Mouse (Mus musculus): ENCODE data around the gene Jun.

DNA sequence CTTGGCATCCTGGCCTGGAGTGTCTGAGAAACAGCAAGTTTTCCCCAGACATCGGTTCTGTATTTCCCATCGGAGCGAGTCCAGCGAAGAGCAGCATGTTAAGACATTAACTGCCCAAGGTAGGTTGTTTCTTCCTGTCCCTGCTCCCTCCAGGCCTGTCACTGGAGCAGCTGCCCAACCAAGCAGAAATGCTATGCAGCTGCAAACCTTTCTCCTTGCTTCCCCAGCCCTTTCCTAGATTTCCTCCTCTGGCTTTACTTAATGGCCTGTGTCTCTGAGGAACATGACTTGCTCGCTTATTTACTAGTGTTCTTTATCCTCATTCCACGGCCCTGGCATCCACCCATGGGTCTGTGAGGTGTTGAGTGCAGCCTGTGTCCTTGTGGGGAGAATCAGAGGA is 41.6 kb upstream of the Jun start:
- TF ChIP-seq CTCF (IDR thresholded peaks at IDR 0.05; ENCODE audit: control insufficient read depth, insufficient read depth, insufficient read length) (no peak), USF1 (IDR thresholded peaks at IDR 0.05; ENCODE audit: low read depth) (no peak), MAX (IDR thresholded peaks at IDR 0.05) (no peak), FOSL1 (IDR thresholded peaks at IDR 0.05; ENCODE audit: insufficient read depth, low read length, poor library complexity, severe bottlenecking) (no peak)

Data from C2C12 (cell line).